Mouse (Mus musculus) left cerebral cortex, adult 8-10 months (tissue): Measurements from ENCODE around the gene 9530053A07Rik. TPM values are rescaled to one million over a fixed set of nuclear protein-coding genes. Genes with fewer than 3 reads are reported as not detected.

Source experiments
- DNase-seq, 2 experiments: peaks; one replicate each; pipeline ENCODE4 v3.0.0; 2022; ENCODE audit warnings: low spot score in 2 of 2
- total RNA-seq, 4 experiments: library from RNA; stranded (reverse); gene quantifications; 2 replicates each; pipeline ENCODE4 v1.2.4; 2022

The 9530053A07Rik gene
- total RNA-seq, 4 experiments from 2014 or later, result 0.06 to 0.12 (median 0.07) TPM

- DNase-seq, result peak; percentile 75 to 90
These were observed 40.5 kb downstream of the 9530053A07Rik start, which contains the start of gene Fbl for GRCm38 (mm10) chr7:28169489-28170422. Fbl (plus strand) TSS chr7:28169710.

- no peak for DNase-seq
These were observed 46.1 kb downstream of the 9530053A07Rik start for GRCm38 (mm10) chr7:28175358-28175757.

DNA sequence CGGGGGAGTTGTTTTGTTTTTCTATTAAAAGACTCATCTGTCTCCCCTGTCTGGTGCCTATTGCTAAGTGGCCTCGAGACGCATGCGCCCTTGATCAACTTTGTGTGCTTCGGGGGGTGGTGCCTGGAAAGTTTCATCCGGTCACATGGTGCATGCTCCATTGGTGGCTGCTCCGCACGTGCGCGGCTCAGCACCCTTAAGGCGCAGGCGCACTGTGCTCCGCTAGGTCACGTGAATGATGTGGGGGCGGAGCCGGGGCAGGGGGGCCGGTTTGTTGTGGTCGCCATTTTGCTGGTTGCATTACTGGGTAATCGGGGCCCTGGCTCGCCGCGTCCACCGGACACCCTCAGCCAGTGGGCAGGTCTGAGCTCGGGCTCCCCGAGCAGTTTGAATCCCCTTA lies 50.0 kb downstream of the 9530053A07Rik start, which contains the start of gene Dyrk1b:
Dyrk1b (plus strand) TSS at position 242 of the 400 bp plus-strand sequence.
- peak; percentile 92 to 99 for DNase-seq

DNA sequence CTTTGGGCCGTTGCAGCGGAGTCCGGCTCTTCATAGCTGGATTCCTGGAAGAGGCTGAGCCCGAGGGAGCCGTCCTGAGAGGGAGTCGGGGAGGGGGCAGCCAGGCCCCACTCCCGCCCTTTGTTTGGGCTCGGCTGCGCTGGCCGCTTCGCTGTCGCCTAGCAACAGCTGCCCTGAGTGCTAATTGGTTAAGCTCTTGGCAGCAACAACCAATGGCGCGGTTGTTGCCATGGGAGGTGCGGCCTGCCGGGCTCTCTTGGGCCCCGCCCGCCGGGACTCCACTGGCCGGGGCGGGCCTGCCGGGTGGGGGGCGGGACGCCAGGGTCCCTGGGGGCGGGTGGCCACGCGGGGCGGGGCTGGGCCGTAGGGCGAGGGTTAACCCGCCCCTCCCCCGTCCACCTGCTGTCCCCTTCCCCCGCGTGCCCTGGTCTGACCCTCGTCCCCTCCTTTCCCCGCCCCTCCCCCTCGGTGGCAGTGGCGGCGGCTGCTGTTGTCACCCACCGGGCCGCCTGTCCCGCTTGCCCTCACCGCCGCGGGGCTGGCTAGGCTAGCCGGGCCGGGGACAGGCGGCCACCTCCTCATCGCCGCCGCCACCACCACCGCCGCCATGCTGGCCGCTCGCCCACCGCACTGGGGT lies 50.6 kb downstream of the 9530053A07Rik start:
- DNase-seq, result peak; percentile 76 to 94

DNA sequence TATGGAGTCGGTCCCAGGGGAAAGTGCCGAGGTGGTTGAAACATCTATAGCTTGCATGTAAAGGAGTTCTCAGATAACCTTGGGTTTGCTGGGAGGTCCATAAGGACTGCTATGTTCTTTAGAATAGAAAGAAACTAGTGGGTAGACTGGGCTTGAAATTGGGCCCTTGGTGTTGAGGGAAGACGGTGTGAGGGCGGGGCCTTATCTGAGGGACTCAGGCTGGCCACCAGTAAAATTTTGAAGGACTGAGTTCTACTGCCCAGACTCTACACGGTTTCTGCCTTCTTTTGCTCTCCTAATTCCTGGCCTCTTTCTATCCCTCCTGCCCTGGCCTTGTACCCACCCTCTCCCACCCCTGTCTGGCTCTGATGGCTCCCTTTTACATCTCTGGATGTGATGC lies 51.6 kb downstream of the 9530053A07Rik start:
- no peak for DNase-seq

DNA sequence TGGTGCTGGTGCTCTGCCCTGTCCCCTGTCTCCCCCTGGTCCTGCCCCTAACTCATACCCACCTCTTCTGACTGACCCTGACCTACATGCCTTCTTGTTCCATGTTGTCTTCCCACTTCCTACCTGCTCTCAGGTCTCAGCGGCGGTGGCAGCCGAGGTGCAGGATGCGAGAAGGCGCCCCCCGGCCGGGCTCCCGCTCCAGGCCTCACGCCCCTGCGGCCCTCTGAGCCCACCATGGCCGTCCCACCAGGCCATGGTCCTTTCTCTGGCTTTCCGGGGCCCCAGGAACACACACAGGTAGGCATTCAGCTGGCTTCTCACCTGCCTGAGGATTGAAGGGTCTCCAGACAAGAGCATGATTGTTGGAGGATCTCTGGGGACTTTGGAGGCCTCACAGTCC lies 52.1 kb downstream of the 9530053A07Rik start:
- no peak for DNase-seq

- no peak for DNase-seq
These were observed 53.1 kb downstream of the 9530053A07Rik start for GRCm38 (mm10) chr7:28182320-28182719.

DNA sequence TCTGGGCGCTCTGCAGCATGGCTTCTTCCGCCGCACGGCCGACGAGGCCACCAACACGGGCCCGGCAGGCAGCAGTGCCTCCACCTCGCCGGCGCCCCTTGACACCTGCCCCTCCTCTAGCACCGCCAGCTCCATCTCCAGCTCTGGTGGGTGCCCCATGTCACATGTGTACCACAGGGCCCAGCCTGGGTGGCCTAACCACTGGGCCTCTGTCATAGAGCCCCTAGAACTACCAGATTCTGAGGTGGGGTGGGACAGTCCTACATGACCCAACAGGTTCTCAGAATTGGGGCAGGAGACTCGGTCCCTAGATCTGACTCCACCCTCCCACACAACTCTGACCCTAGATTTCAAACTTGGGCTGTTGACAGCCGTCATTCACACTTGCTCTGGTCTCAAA lies 56.6 kb downstream of the 9530053A07Rik start:
- DNase-seq, result no peak

GRCm38 (mm10) chr7:28186631-28187030 lies 57.4 kb downstream of the 9530053A07Rik start:
- DNase-seq, result no peak

- no peak for DNase-seq
These were observed 62.2 kb downstream of the 9530053A07Rik start for GRCm38 (mm10) chr7:28191489-28191888.

DNA sequence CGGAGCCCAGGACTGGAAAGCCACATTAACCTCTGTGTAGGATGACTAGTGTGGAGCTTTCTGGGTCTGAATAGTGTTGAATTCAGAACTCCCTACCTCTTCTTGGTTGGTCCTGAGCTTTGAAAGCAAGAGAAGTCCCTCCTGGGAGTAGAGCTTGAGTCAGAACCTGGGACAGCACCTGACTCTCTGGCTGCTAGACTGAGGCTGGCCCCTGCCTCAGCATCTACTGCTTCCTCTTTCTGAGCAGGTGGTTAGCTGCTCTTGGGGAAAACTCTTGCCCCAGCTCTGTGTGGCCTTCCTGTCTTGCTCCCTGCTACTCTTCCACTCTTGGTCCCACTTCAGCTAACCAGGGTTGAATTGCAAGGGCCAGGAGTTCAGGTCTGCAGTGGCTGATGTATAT lies 62.6 kb downstream of the 9530053A07Rik start:
- DNase-seq, result no peak

DNA sequence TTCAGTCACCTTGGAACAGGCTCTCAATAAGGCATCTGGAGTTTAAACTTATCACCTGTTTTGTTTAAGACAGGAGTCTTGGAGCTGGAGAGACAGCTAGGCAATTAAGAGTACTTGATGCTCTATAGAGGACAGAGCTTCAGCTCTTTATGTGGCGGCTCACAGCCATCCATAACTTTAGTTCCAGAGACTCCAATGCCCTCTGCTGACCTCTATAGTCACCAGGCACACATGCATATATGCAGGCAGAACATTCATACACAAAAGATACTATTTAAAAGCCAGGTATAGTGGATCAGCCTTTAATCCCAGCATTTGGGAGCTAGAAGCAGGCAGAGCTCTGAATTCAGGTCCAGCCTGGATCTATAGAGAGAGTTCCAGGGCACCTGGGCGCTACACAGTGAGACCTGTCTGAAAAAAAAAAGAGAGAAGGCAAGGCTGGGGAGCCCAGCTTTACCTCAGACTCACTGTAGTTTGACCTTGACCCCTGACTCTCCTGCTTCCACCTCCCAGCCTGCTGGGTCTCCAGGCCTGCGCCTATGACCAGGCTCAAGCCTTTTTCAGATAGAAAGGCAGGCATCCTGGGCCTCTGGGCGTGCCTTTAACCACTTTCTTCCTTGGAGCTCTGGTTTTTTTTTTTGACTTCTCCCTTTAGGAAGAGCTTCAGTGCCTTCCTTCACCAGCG lies 66.3 kb downstream of the 9530053A07Rik start:
- no peak for DNase-seq

DNA sequence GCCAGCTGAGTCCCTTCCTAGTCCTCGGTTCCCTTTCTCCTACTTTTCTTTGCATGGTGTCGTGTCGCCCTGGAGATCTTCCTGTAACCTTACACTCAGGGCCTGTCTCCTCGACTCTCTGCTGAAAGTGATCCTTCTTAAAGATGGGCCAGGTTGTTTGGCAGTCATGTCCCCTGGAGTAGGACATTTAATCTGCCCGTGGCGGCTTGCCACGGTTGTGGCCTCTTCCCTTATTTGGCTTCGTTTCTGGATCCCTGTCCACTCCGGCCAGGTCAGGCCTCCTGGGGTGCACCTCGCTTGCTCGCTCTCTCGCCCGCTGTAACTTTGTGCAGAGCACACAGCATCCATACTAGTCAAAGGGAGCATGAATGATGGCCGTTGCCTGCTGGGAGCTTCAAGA lies 67.3 kb downstream of the 9530053A07Rik start:
- no peak for DNase-seq

DNA sequence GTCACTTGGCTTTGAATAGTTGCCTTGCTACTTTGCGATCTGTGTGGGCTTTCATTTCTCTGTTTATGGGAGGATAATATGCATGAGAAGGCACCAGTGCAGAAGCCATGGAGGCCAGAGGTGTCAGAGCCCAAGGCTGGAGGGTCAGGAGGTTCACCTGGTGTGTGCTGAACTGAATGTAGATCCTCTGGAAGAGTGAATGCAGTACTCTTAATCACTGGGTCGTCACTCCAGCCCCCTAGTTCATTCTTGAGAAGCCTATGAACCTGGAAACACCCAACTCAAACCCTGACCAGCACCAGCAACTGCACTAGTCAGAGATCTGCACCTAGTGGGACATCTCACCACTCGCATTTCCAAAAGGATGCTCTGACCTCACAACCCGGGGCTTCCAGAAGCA lies 69.8 kb downstream of the 9530053A07Rik start:
- DNase-seq, result no peak

GRCm38 (mm10) chr7:28203207-28204108 lies 74.2 kb downstream of the 9530053A07Rik start:
- DNase-seq, result no peak

GRCm38 (mm10) chr7:28206044-28206600 lies 76.9 kb downstream of the 9530053A07Rik start:
- no peak for DNase-seq

DNA sequence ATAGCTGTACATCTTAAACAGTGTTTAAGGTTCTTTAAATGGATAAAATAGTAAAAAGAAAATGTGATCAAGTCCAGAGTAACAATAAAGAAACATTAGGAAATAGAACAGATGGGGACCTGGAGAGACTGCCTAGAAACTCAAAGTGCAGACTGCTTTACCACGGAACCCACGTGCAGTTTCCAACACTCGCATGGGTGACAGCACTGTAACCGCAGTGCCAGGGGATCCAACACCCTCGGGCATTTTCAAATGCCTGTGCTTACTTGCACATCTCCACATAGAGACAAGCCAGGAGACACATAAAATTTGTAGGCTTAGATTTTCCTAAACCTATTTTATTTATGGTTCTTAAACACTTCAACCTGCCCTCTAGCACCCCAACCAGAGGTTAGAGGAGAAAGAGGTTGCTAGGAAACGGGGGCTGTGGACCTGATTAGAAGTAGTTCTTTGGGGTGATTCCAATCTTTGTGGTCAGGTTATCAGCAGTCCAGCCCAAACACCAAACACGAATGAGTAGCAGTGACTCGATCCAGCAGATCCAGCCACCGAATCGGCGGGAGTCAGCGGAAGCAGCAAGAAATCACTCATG lies 79.2 kb downstream of the 9530053A07Rik start:
- DNase-seq, result no peak

- DNase-seq, result peak; percentile 44 to 61
These were observed 79.8 kb downstream of the 9530053A07Rik start for GRCm38 (mm10) chr7:28208988-28209508.

DNA sequence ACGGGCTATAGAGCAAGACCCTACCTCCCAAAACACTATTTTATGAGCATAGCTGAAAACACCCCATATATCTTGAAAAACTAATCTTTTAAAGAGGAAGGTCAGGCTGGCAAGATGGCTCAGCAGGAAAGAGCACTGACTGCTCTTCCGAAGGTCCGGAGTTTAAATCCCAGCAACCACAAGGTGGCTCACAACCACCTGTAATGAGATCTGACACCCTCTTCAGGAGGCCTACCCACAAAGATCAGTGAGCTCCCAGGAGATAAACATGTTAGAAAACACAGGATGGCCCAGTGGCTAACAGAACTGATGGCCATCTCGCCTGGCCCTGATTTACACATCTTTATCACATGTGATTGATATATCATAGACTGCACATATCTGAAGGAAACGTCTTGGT lies 81.5 kb downstream of the 9530053A07Rik start:
- no peak for DNase-seq

- DNase-seq, result peak in 1 of 2 experiments; percentile 49
These were observed 84.9 kb downstream of the 9530053A07Rik start for GRCm38 (mm10) chr7:28214142-28214541.
